Mouse (Mus musculus) megakaryocyte, embryonic 14.5 days (primary cell): ENCODE data around the gene Syt1. TPM values are rescaled to one million over a fixed set of nuclear protein-coding genes. Genes with fewer than 3 reads are reported as not detected.
A peak's percentile ranks its signal among the peaks of the same experiment; 100 is the strongest.

Experiments
- H3K27me3 ChIP-seq: replicated peaks from 2 replicates; pipeline ENCODE3; 2012; ENCODE audit warnings: inconsistent platforms
- H3K36me3 ChIP-seq: replicated peaks from 2 replicates; pipeline ENCODE3; 2012; ENCODE audit warnings: low read length, inconsistent platforms, mixed read lengths
- H3K4me1 ChIP-seq: 2 replicates; pipeline ENCODE4 v1.6.1; 2012; ENCODE audit warnings: inconsistent platforms
- H3K4me3 ChIP-seq: replicated peaks from 2 replicates; pipeline ENCODE3; 2012; ENCODE audit warnings: moderate library complexity, mild to moderate bottlenecking, inconsistent platforms
- H3K9me3 ChIP-seq: 2 replicates; pipeline ENCODE4 v1.6.1; 2012; ENCODE audit warnings: inconsistent platforms
- FLI1 ChIP-seq: IDR thresholded peaks from 2 replicates; pipeline ENCODE4 v1.6.1; 2012; ENCODE audit warnings: low read length, inconsistent platforms, mixed read lengths
- GATA1 ChIP-seq: IDR thresholded peaks from 3 replicates; pipeline ENCODE4 v1.6.1; 2012; ENCODE audit warnings: mixed read lengths, low read length, inconsistent platforms, borderline replicate concordance
- polyA plus RNA-seq: library from polyadenylated mRNA; stranded (reverse); fragments of >175 nt; gene quantifications from 2 replicates; pipeline ENCODE4 v1.2.3, GENCODE M21; 2012; ENCODE audit warnings: low replicate concordance; ENCODE audit not compliant: insufficient read depth

Gene Syt1
- polyA plus RNA-seq, 1 experiment = not detected

DNA sequence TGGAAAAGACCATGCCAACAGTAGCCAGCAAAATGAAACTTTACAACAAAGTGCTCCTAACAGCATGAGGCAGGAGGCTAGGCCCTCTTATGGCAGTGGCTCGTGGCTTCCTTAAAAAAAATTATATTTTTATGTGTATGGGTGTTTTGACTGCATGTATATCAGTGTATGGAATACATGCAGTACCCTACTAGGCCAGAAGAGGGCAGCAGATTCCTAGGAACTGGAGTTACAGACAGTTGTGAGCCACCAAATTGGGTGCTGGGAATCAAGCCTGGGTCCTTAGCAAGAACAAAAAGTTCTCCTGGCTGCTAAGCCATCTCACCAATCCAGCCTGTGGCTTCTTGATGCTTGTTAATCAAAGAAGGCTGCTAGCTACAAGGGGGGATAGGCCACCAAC, 413.4 kb downstream of the Syt1 start:
- TF ChIP-seq FLI1 (no peak), GATA1 (no peak)
- no peaks in the 10 kb centered on the region for H3K4me1 ChIP-seq
- H3K36me3 ChIP-seq = no peaks in the 10 kb centered on the region
- no peak overlapping the region for H3K4me3 ChIP-seq
- H3K27me3 ChIP-seq = no peaks in the 10 kb centered on the region
- H3K9me3 ChIP-seq = peaks cover 65% of the 10 kb centered on the region

DNA sequence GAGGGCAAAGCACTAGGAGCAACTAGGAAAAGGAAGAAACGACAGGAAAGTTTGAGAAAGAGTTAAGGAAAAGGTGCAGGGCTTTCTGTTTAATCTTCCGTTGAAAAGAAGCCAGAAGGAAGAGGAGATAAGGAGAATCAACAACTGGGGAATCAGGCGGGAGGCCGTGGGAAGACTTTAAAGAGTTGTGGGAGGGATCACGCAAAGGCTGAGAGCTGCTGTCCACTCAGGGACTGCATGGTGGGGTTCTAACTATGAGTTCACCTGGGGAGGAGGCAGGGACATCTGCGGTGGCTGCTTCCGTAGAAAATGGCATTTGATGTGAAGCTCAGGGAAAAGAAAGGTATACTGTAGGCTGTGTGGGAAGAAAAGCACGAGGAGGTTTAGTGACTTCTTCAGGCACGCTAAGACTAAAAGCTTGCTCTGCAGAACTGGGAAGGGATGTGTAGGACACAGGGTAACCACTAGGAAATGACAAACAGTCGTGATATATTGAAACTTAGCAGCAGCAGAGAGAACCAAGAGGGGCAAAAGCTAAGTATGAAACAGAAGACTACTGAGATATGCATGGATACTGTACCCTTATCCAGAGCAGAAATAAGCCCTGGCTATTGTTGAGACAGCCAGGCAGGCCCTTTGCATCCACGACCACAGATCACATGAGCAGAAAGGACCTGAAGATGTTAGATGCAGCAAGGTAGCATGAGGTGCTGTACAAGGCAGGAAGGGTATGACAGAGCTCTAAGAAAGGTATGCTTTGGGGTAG, 414.4 kb downstream of the Syt1 start:
- no peaks in the 10 kb centered on the region for H3K36me3 ChIP-seq
- peaks cover 63% of the 10 kb centered on the region for H3K9me3 ChIP-seq
- TF ChIP-seq GATA1 (no peak), FLI1 (no peak)
- no peaks in the 10 kb centered on the region for H3K27me3 ChIP-seq
- no peak overlapping the region for H3K4me3 ChIP-seq
- no peaks in the 10 kb centered on the region for H3K4me1 ChIP-seq

DNA sequence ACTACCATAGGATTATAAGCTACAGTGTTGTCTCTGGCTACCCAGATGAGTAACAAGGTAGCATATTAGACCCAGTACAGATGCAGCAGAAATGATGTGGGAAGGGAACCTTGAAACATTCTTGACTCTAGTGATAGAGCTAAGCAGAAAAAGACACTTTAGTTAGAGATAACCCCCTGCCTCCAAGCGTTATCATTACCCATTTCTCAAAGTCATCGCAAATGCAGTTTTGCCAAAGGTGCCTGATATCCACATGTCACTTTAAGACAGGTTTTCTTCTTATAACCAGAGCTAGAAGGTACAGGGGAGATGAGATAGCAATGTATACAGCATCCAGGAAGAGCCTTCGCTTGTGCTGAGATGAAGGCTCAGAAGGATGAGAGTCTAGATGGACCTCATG, 421.4 kb downstream of the Syt1 start:
- no peak overlapping the region for H3K4me3 ChIP-seq
- H3K4me1 ChIP-seq = no peaks in the 10 kb centered on the region
- H3K27me3 ChIP-seq = no peaks in the 10 kb centered on the region
- H3K9me3 ChIP-seq = peaks cover 39% of the 10 kb centered on the region
- no peak for TF ChIP-seq GATA1
- no peak for TF ChIP-seq FLI1
- no peaks in the 10 kb centered on the region for H3K36me3 ChIP-seq

DNA sequence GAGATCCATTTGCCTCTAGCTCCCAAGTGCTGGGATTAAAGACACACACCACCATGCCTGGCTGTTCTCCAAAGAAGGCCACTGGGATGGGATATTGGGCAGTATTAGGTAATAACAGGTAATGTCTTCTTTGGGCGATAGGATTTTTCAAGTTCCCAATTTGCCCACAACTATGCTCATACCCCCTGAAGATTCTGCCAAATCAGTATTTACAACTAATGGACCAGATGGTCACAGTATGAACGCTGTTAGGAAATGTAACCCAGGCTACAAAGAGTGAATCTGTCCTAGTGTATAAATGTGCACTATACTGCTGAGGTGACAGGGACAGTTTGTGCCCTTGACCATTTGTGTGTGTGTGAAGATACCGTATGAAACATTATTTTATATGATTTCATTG, 421.9 kb downstream of the Syt1 start:
- Histone ChIP-seq H3K4me3 (no peak overlapping the region), H3K4me1 (no peaks in the 10 kb centered on the region), H3K9me3 (peaks cover 35% of the 10 kb centered on the region), H3K27me3 (no peaks in the 10 kb centered on the region), H3K36me3 (no peaks in the 10 kb centered on the region)
- no peak for TF ChIP-seq FLI1
- no peak for TF ChIP-seq GATA1

DNA sequence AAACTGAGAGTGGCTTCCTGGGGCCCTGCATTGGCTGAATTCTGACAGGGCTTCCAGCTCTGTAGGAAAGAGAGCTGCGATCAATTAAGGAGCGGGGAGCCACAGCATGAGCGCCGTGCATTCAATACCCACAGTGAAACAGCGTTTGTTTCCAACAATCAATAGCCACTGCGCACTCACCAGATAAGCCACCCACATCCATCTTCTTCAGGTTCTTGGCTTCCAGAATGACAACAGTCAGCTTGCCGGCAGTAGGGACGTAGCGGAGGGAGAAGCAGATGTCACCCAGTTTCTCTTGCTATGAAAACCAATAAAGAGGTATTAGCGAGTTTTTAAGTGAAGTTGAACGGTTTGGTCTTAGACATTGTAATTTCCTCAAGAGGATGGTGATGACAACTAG, 427.1 kb downstream of the Syt1 start:
- Histone ChIP-seq H3K9me3 (peaks cover 33% of the 10 kb centered on the region), H3K36me3 (no peaks in the 10 kb centered on the region), H3K4me1 (no peaks in the 10 kb centered on the region), H3K4me3 (no peak overlapping the region), H3K27me3 (no peaks in the 10 kb centered on the region)
- no peak for TF ChIP-seq FLI1
- no peak for TF ChIP-seq GATA1

DNA sequence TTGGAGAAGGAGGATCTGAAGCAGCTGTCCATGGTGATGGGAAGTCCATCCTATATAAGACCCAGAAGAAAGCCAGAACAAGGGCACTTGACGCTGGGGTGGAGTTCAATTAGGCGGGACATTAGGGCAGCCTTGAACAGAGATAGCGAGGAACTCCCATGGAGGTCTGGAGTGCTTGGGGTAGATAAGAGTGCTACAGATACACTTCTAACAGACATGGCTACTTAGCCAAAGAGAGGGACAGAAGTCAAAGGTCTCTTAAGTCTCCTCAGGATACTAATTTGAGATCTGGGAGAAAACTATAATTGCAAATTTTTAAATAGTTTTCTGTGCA, 428.4 kb downstream of the Syt1 start:
- peak overlapping the region; percentile 7 for H3K4me3 ChIP-seq

DNA sequence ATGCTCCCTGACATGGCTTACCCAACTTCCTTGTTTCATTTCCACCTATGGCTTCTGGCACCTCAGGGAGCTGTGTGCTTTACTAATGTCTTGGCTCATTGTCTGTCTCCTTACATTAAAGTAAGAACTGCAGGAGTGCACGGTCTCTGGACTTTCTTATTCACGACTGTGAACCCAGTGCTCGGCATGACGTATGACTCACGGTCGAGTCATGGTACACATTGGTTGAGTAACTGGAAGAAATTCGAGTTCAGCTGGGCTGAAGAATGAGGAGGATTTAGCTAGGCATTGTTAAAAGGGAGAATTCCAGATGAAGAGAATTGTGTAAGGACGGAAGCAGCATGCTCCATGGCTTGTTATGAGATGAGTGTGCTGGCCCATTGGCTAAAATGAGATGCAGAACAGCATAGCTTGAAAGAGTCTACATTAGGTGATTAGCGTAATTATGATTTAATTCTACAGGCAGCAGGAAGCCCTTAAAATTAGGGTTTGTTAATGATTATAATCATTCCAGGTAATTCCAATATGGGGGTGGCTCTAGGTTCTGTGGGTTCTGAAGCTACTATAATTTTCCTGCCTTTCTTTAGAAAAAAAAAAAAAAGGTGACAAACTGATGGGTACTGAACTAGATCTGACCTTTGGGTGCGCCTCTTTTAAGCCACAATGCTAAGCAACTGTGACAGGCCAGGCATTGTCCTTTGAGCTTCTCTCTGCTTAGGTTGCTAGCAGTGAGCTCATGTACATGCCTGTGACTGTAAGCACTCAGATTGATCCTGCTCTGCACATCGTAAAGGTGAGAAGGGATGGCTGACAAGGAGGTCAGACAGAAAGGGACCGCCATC, 429.0 kb downstream of the Syt1 start:
- no peaks in the 10 kb centered on the region for H3K27me3 ChIP-seq
- peaks cover 26% of the 10 kb centered on the region for H3K9me3 ChIP-seq
- no peaks in the 10 kb centered on the region for H3K36me3 ChIP-seq
- TF ChIP-seq FLI1 (no peak), GATA1 (no peak)
- no peaks in the 10 kb centered on the region for H3K4me1 ChIP-seq
- H3K4me3 ChIP-seq = peak overlapping the region; percentile 7

More for the DNA sequence above, 428.4 kb downstream of the Syt1 start:
- Histone ChIP-seq H3K9me3 (peaks cover 27% of the 10 kb centered on the region), H3K36me3 (no peaks in the 10 kb centered on the region), H3K27me3 (no peaks in the 10 kb centered on the region), H3K4me1 (no peaks in the 10 kb centered on the region)
- TF ChIP-seq FLI1 (no peak), GATA1 (no peak)

DNA sequence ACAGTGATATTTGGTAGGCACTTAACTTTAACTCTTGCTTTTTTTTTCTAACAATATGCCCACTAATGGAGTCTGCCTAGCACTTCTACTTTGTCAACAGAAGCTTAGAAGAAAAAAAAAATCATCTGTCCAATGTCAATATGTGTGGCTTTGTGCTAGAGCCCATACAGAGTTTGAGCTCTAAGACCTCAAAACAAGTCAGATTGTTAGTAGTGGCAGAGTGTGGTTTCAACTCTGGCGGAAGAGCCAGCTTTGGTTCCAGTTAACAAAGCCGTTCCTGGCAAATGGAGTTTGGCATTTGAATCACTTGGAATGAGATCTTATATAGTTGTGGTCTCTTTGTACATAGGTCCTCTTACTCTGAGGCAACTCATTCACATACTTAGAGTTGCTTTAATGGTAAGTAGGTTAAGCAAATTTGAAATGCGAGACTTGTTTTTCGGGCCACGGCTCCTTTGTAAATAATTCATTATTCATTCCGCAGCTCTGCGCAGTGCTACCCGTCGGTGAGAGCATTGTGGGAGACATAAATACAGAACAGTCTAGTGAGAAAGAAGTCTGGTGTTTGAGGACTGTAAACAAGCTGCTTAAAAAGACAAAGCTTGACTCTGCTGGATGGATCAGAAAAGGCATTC, 429.9 kb downstream of the Syt1 start:
- H3K36me3 ChIP-seq = no peaks in the 10 kb centered on the region
- H3K27me3 ChIP-seq = no peaks in the 10 kb centered on the region
- no peaks in the 10 kb centered on the region for H3K4me1 ChIP-seq
- H3K9me3 ChIP-seq = peaks cover 21% of the 10 kb centered on the region
- H3K4me3 ChIP-seq = no peak overlapping the region
- no peak for TF ChIP-seq FLI1
- no peak for TF ChIP-seq GATA1

DNA sequence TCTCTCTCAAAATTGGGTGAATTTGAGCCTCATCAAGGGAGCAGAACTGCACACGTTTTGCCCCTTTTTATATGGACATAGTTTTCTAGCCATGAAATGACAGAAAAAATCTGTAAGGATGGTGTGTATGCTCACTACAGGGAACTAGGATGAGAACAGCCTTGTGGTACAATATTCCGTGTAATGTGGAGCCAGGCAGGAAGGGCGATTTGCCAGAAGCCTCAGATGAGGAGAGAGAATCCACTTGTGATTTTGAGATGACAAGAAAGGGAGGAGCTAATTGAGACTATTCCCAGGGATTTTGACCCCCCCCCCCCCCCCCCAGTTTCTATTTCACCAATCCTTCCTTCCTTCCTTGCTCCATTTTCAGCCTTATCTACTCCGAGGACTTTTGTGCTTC, 431.4 kb downstream of the Syt1 start:
- Histone ChIP-seq H3K9me3 (peaks cover 20% of the 10 kb centered on the region), H3K4me3 (no peak overlapping the region), H3K36me3 (no peaks in the 10 kb centered on the region), H3K27me3 (no peaks in the 10 kb centered on the region), H3K4me1 (no peaks in the 10 kb centered on the region)
- no peak for TF ChIP-seq GATA1
- no peak for TF ChIP-seq FLI1

DNA sequence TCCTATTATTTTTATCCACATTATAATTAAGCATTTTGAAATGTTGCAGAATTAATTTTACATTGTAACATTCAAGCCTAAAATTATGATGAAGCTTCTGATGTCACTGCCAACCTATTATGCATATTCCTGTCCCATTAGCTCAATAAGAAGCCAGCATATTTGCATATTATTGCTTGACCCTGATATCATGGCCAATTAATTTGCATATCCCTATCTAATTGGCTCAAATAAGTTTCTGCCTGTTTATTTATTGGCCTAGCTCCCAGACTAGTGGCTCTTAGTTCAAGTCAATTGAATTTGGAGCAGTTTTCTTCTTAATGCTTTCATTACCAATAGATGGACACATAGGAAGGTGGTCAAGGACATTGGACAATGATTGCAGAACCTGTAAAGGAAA, 433.2 kb downstream of the Syt1 start:
- Histone ChIP-seq H3K27me3 (no peaks in the 10 kb centered on the region), H3K9me3 (peaks cover 17% of the 10 kb centered on the region), H3K4me3 (no peak overlapping the region), H3K4me1 (no peaks in the 10 kb centered on the region), H3K36me3 (no peaks in the 10 kb centered on the region)
- no peak for TF ChIP-seq FLI1
- no peak for TF ChIP-seq GATA1
